Mouse (Mus musculus) embryonic fibroblast, embryonic 13.5 days (primary cell): ENCODE results near the gene Gm4450.
"Not testable (repeated sequence)": the region's sequence is repeated elsewhere in the genome, so short reads cannot be mapped to it uniquely, and the experiment has no call there.

Experiments used
- CTCF ChIP-seq: IDR thresholded peaks from 2 replicates; pipeline ENCODE4 v1.5.1; 2011; ENCODE audit warnings: mild to moderate bottlenecking, control low read depth, low read length, moderate library complexity, borderline replicate concordance; ENCODE audit not compliant: insufficient read depth
- POLR2A ChIP-seq: IDR thresholded peaks from 2 replicates; pipeline ENCODE4 v1.6.1; 2011; ENCODE audit warnings: low read depth, mild to moderate bottlenecking, control low read depth, low read length, moderate library complexity

GRCm38 (mm10) chr3:98495055-98495454 lies 38.1 kb upstream of the Gm4450 start:
- not testable (repeated sequence) for TF ChIP-seq POLR2A, CTCF
